Mouse (Mus musculus) cortical plate, adult 2 months (tissue): ENCODE data around the gene Atxn7l2.

Experiments used
- CTCF ChIP-seq: fragments of 200-500 bp; IDR thresholded peaks from 2 replicates; pipeline ENCODE4 v1.5.1; 2011; ENCODE audit warnings: mild to moderate bottlenecking, control low read depth, low read length; ENCODE audit not compliant: insufficient read depth; ENCODE audit errors: extremely low read depth
- POLR2A ChIP-seq: fragments of 200-500 bp; IDR thresholded peaks from 2 replicates; pipeline ENCODE4 v1.6.1; 2011; ENCODE audit warnings: mild to moderate bottlenecking, low read length, control low read depth; ENCODE audit not compliant: insufficient read depth; ENCODE audit errors: extremely low read depth

DNA sequence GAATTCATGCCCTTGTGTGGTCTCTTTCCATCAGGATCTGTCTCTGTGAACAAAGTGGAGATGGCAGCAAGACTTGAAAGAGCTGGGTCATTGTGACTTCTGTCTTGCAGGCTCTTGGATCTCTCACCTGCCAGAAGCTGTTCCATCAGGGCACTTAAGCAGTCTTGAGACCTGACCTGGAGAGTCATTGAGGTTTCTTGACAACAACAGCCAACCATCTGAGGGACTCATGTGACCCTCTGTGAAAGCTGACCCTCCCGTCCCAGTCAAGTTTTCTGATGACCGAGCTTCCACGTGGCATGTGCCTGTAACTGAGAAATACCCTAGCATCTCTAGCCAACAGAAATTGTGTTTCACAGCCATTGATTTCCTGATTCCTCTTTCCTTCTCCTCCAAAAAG lies 26.0 kb downstream of the Atxn7l2 start:
- TF ChIP-seq CTCF (no peak), POLR2A (no peak)
